Mouse (Mus musculus) myocyte (in vitro differentiated cells): ENCODE data around the gene Tmigd3.

ENCODE experiments used
- MYOG ChIP-seq, 3 experiments: IDR thresholded peaks; one replicate each; pipeline ENCODE4 v1.6.1; 2011; ENCODE audit warnings: control low read depth in 2 of 3, low read depth in 2 of 3, mild to moderate bottlenecking in 2 of 3; ENCODE audit not compliant: insufficient read length in 2 of 3, control insufficient read depth in 1 of 3, insufficient read depth in 1 of 3
- POLR2A ChIP-seq: IDR thresholded peaks from one replicate; pipeline ENCODE4 v1.6.1; 2011; ENCODE audit warnings: low read depth, mild to moderate bottlenecking, control low read depth, moderate library complexity; ENCODE audit not compliant: insufficient read length
- POLR2AphosphoS2 ChIP-seq: IDR thresholded peaks from one replicate; pipeline ENCODE4 v1.6.1; 2011; ENCODE audit warnings: low read depth, control low read depth; ENCODE audit not compliant: insufficient read length
- REST ChIP-seq: IDR thresholded peaks from one replicate; pipeline ENCODE4 v1.6.1; 2011; ENCODE audit warnings: mild to moderate bottlenecking, control low read depth, moderate library complexity; ENCODE audit not compliant: insufficient read depth, insufficient read length

- no peak for TF ChIP-seq POLR2A
- TF ChIP-seq POLR2AphosphoS2, result no peak
- no peak for TF ChIP-seq REST
- no peak for TF ChIP-seq MYOG (IDR thresholded peaks at IDR 0.05; ENCODE audit: control insufficient read depth in 1 of 3, insufficient read depth in 1 of 3, insufficient read length in 2 of 3, low read depth in 2 of 3)
Observed at GRCm38 (mm10) chr3:105883111-105883510, 12.4 kb downstream of the Tmigd3 start.
